Mouse (Mus musculus) heart, adult 2 months (tissue): ENCODE results near the gene Sbf2.

Source experiments
- CTCF ChIP-seq: fragments of 200-600 bp; IDR thresholded peaks from 2 replicates; pipeline ENCODE4 v1.8.1; 2022; ENCODE audit warnings: antibody characterized with exemption, mild to moderate bottlenecking, moderate library complexity
- EP300 ChIP-seq: fragments of 200-500 bp; IDR thresholded peaks from 2 replicates; pipeline ENCODE4 v1.6.1; 2011; ENCODE audit warnings: low read depth, low read length, control low read depth; ENCODE audit not compliant: insufficient read depth
- POLR2A ChIP-seq: fragments of 200-500 bp; IDR thresholded peaks from 2 replicates; pipeline ENCODE4 v1.6.1; 2011; ENCODE audit warnings: mild to moderate bottlenecking, low read depth, low read length, control low read depth; ENCODE audit not compliant: insufficient read depth

GRCm38 (mm10) chr7:110463471-110463870 lies 151.3 kb downstream of the Sbf2 start:
- TF ChIP-seq CTCF (no peak), EP300 (no peak), POLR2A (no peak)
